Mouse (Mus musculus): ENCODE results near the gene Caprin2.

The Caprin2 gene

DNA sequence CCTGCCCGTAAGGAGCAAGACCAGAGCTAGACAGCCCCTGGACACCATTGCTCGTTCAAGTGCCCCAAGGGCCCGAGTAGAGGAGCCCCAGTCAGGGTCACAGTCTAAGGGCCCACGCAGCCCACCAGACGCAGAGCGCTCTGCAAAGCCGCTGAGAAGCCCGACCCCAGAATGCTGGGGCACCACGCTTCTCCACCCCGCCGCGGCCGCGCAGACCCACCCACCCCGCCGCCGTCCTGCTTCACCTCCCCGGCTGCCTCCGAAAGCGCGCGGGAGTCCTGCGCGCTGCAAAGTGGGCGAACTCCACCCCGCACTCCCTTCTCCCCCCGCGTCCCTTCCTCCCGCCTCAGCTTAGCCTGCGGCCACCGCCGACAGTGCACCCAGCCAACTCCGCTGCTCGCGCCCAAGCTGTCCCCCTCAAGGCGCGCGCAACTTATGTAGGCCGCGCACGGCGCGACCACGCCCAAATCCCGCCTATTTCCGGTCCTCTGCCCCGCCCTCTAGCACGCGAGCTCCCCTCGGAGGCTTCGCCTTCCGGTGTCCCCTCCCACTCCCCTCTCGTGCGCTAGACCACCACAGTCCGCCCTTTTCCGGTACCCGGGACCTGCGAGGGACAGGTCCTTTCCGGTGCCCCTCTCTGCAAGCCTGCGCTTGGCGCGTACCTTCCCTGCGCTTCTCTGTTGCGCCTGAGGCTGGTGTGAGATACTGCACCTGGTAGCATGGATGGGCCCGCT is at the start of gene Caprin2:
Gene Caprin2 (minus strand): TSS at position 465 of the 734 bp plus-strand sequence.
- no peak; the same call in 1 of the 2 replicates for TF ChIP-seq GATA4 (IDR thresholded peaks at IDR 0.05; ENCODE audit: insufficient replicate concordance, low read length)

DNA sequence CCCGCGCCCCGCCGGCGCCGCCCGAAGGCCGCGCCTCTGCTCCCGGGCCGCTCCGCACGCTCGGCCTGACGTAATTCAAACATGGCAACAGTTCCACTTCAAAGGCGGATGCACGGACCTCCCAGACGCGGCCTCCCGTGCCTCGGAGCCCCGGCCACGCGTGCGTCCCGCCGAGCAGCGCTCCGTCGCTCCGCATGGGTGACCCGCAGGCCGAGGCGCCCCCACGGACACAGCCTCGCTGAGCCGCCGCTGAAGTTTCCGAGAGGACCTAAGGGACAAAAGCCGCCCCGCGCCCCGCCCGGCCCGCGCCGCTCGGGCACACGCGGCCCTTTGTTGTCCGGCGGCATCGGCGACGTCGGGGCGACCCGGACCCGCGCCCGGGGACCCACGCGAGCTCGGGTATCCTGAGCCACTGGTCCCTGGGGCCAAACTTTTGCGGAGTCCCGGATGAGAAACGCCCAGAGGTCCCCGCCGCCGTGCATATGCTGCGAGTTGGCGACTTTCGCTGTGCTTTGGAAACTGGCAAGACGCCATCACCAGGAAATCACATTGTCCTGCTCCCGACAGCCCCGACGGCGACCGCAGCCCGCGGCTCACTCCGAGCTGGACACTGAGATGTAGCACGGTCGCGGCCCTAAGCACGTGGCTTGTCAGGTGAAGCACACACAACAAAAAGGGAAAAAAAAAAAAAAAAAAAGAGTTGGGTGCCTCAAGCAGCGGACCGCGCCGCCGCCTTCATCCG is 48.9 kb upstream of the Caprin2 start:
- no peak for TF ChIP-seq GATA4 (IDR thresholded peaks at IDR 0.05; ENCODE audit: insufficient replicate concordance, low read length)

- TF ChIP-seq GATA4 (IDR thresholded peaks at IDR 0.05; ENCODE audit: insufficient replicate concordance, low read length) = no peak
Measured at GRCm38 (mm10) chr6:148944344-148944766, 48.3 kb upstream of the Caprin2 start.

- no peak for TF ChIP-seq GATA4 (IDR thresholded peaks at IDR 0.05; ENCODE audit: insufficient replicate concordance, low read length)
Measured at GRCm38 (mm10) chr6:148943695-148944094, 47.7 kb upstream of the Caprin2 start.

GRCm38 (mm10) chr6:148942406-148942805 is 46.4 kb upstream of the Caprin2 start:
- no peak for TF ChIP-seq GATA4 (IDR thresholded peaks at IDR 0.05; ENCODE audit: insufficient replicate concordance, low read length)

DNA sequence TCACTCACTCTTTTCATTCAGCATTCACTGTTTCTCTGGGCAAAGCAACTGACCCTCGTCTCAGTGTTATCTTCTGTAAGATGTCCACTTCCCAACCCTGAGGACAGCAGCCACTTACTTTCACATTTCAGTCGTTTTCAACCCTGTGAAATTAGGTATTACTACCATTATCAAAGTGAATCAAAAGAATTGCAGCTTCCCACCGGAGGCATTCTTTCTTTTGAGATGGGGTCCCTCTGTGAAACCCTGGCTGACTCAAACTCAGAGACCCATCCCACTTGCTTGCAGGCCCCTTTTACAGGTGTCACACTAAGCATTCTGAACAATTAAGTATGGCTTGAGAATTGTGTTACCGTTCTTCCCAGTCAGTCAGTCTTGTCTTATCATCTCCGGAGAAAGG is 45.8 kb upstream of the Caprin2 start:
- no peak for TF ChIP-seq GATA4 (IDR thresholded peaks at IDR 0.05; ENCODE audit: insufficient replicate concordance, low read length)

- no peak for TF ChIP-seq GATA4 (IDR thresholded peaks at IDR 0.05; ENCODE audit: insufficient replicate concordance, low read length)
Measured at GRCm38 (mm10) chr6:148937693-148938092, 41.7 kb upstream of the Caprin2 start.

GRCm38 (mm10) chr6:148934961-148935590 is 39.0 kb upstream of the Caprin2 start:
- TF ChIP-seq GATA4 (IDR thresholded peaks at IDR 0.05; ENCODE audit: insufficient replicate concordance, low read length) = no peak

- no peak for TF ChIP-seq GATA4 (IDR thresholded peaks at IDR 0.05; ENCODE audit: insufficient replicate concordance, low read length)
Measured at GRCm38 (mm10) chr6:148931281-148931680, 35.2 kb upstream of the Caprin2 start.

GRCm38 (mm10) chr6:148918841-148919398 is 22.9 kb upstream of the Caprin2 start:
- no peak for TF ChIP-seq GATA4 (IDR thresholded peaks at IDR 0.05; ENCODE audit: insufficient replicate concordance, low read length)

GRCm38 (mm10) chr6:148917672-148918071 is 21.6 kb upstream of the Caprin2 start:
- TF ChIP-seq GATA4 (IDR thresholded peaks at IDR 0.05; ENCODE audit: insufficient replicate concordance, low read length) = no peak

- no peak for TF ChIP-seq GATA4 (IDR thresholded peaks at IDR 0.05; ENCODE audit: insufficient replicate concordance, low read length)
Measured at GRCm38 (mm10) chr6:148916817-148917216, 20.8 kb upstream of the Caprin2 start.

DNA sequence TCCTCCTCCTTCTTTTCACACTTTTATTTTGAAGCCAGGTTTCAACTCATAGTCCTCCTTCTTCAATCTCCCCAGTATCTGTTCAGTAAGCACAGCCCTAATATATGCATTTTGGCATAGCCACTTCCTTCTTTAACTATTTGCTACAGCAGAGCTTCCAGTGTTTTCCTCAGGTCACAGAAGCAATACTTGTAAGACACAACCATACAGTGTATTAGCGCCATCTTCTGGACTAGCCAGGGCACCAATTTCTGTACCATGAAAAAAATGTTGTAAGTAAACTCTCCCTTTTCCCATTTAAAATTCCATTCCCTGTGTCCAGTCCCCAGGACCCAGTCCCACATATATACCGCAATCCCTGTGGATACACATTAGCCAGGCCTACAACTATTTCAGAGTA is 17.9 kb upstream of the Caprin2 start:
- no peak for TF ChIP-seq GATA4 (IDR thresholded peaks at IDR 0.05; ENCODE audit: insufficient replicate concordance, low read length)

GRCm38 (mm10) chr6:148906958-148907357 is 10.9 kb upstream of the Caprin2 start:
- no peak for TF ChIP-seq GATA4 (IDR thresholded peaks at IDR 0.05; ENCODE audit: insufficient replicate concordance, low read length)

DNA sequence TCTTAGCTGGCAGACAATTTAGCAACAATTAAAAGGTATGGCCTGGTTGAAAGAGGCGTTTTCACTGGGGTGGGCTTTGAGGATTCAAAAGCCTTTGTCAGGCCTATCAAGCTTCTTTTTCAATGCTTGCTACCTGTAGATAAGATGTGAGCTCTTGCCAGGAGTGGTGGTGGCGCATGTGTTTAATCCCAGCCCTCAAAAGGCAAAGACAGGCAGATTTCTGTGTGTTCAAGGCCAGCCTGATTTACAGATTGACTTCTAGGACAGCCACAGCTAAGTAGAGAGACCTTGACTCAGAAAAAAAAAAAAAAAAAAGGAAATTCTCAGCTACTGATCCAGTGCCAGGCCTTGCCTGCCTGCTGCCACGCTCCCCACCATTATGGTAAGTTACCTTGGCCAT is 6.7 kb upstream of the Caprin2 start:
- TF ChIP-seq GATA4 (IDR thresholded peaks at IDR 0.05; ENCODE audit: insufficient replicate concordance, low read length) = no peak

DNA sequence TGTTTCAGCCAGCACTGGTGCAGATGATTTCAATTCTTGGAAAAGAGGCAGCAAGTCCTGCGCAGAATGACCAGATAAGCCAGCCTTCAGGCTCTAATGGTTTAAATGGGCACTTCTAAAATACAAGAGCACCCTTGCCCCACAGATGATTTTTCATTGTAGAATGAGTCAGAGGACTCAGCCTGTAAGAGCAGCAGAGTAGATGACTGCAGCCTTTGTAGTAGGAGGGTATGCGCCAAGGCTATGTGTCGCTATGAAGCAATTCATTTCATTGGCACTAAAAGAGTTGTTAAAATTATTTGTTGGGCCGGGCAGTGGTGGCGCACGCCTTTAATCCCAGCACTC is 442 bp upstream of the Caprin2 start:
- no peak for TF ChIP-seq GATA4 (IDR thresholded peaks at IDR 0.05; ENCODE audit: insufficient replicate concordance, low read length)
